Mouse (Mus musculus) testis, postnatal 10 days (tissue): ENCODE measurements around the gene Ucp3.

Experiments used
- DNase-seq: peaks from one replicate; pipeline ENCODE4 v3.0.0; 2021; ENCODE audit warnings: low spot score

Gene Ucp3

GRCm38 (mm10) chr7:100472777-100473176 is at the start of gene Ucp3:
Gene Ucp3, plus strand, starts transcription at chr7:100472990.
- no peak for DNase-seq

DNA sequence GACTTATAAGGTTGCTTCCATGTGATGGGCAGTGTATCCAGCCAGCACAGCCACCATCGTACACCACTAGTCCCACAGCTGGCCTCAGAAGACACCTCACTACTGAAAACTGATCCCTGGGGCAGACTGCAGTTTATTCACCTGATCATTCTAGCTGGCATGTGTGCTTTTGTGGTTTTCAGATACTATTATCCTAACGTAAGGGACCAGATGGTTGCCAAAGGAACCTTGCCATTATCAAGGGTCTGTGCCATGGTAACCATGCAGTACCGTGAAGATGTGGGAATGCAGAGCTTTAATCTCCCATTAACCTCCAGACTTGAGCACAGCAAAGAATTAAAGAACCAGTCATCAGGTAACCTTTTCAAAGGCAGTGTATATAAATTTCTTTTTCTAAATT is 47.0 kb upstream of the Ucp3 start:
- DNase-seq: no peak

DNA sequence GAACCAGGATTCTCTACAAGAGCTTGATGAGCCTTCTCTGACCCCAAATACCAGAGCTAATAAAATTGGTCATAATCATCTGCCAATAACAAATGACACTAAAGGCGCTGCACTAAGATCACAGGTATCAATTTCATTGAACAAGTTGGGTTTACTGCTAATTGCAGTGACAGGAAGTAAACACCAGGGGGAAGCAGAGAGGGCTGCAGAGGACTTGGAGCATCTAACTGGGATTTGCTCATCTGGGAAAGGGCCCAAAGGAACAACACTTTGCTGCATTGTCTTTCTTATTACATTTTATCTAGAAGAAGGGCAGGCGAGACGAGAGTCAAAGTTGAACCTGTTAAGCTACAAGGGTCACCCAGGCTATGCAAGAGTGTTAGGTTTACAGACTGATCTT is 43.7 kb upstream of the Ucp3 start:
- peak; percentile 70 for DNase-seq

GRCm38 (mm10) chr7:100429911-100430310 is 42.9 kb upstream of the Ucp3 start:
- DNase-seq: no peak

DNA sequence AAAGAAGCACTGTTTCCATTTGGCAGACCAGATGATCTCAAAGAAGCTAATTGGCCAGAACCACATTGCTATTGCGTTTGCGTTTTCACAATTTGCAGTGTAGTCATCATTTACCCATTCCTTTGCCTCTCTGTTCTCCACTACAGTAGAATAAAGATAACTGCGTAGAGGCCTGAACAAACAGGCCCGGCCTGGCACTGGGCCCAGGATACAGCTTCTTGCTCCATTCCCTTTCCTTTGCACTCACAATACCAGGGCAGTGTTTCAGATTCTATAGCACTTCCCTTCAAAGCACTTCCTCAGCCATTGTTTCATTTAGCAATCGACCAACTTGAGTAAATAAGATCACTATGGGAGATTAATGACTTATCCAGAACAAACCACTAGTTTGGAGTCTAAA is 41.7 kb upstream of the Ucp3 start:
- peak; percentile 61 for DNase-seq

DNA sequence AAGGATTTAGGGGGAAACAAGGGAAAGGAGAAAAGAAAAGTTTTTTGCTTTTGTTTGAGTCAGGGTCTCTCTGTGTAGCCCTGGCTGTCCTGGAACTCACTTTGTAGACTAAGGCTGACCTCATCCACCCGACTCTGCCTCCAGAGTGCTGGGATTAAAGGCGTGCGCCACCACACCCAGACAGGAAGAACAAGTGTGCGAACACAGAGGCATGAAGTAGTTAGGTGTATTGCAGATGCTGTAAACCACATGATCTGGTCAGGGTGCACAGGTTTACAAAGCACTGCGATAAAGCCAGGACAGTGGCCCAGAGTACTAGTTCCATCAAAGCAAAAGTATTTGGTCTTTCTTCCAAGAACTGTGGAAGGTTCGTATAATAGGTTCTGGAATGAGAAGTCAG is 39.5 kb upstream of the Ucp3 start:
- DNase-seq: no peak

DNA sequence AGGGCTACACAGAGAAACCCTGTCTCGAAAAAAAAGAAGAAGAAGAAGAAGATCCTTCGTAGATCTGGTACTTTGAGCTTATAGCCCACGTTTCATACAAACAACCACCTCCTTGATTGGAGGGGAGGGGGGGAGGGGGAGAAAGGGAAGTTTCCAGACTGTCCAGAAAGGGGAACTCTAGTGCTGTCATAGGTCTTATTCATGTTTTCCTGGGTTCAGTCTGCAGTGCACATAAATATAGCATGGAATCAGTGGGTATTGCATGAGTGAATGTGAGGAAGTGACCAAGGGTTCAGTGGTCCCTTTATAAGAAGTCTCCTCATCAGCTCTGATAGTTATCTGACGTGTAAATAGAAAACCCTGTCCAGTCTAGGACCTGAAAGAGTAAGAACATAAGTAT is 29.1 kb upstream of the Ucp3 start:
- no peak for DNase-seq

DNA sequence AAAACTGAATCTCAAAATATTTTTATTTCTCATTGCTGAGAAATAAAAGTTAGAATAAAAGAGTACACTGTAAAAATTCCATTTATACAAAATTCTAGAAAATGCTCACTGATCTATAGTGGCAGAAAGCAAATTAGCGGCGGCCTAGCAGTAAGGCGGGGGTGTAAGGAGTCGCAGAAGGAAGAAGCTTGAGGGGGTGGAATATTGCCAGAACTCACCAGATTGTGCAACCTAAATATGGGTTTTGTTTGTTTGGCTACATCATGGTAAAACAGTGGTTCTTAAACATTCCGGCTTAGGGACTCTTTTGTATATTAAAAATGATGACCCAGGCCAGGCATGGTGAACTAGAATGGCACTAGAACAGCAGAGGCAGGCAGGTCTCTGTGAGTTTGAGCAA is 26.5 kb upstream of the Ucp3 start:
- DNase-seq: no peak

GRCm38 (mm10) chr7:100448530-100448929 is 24.3 kb upstream of the Ucp3 start:
- no peak for DNase-seq

- DNase-seq: no peak
Measured at GRCm38 (mm10) chr7:100448985-100449384, 23.8 kb upstream of the Ucp3 start.

- DNase-seq: no peak
Measured at GRCm38 (mm10) chr7:100458153-100458552, 14.6 kb upstream of the Ucp3 start.

GRCm38 (mm10) chr7:100459862-100460261 is 12.9 kb upstream of the Ucp3 start:
- DNase-seq: no peak

DNA sequence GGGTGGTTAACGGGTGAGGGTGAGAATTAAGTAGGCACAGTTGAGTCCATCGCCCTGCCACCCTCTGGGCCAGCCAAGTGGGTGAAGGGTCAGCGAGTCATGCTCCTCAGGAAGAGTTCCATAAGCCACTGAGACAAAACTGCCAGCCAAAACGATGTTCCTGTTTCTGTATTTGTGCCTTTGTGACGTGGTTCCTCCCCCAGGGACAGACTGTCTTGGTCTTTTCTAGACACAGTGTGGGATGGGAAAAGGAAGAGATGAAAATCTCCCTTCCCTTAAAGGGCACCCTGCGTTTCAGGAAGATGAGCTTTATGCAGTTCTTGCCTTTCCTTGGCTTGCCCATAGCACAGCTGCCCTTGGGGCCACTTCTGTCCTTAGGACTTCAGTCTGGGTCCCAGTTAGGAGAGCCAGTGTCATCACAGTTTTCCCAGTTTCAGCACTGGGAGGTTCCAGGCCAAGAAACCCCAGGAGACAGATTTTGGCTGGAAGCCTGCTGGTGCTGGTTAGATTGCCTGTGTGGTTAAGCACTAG is 11.1 kb upstream of the Ucp3 start:
- no peak for DNase-seq

DNA sequence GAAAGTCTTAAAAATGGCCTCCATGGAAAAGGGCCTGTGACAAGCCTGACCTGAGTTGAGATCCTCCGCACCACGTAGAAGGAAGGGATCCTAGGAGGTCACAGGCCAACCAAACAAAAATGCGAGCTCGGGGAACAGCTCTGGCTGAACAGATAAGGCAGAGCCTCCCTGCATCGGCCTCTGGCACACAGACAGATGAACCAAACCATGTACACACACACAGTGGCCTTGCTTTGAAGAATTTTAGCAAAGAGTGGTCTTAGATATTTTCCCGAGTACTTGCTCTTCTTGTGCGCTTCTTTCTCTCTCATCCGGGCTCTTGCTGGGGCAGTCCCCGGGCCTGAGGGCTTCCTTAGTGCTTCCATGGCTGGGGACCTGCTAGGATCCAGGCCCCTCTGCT is 9.6 kb upstream of the Ucp3 start:
- no peak for DNase-seq

DNA sequence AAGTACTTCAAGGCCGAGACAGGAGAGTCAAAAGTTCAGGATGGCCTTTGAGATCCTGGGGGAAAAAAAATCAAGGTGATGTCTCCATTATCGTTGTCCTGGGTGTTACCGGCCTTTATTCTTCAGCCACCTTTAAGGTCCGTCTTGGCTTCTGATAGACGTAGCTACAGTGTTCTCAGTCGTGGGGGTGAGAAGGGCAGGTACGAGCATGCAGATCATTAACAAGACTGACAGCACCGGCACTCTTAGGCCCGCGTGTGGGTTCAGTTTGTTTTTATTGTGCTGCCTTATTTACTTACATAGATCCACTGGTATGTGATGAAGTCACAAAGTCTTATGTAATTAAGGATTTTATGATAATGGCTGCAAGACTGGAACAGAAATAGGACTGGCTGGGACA is 9.0 kb upstream of the Ucp3 start:
- DNase-seq: no peak

GRCm38 (mm10) chr7:100464248-100464647 is 8.5 kb upstream of the Ucp3 start:
- no peak for DNase-seq

DNA sequence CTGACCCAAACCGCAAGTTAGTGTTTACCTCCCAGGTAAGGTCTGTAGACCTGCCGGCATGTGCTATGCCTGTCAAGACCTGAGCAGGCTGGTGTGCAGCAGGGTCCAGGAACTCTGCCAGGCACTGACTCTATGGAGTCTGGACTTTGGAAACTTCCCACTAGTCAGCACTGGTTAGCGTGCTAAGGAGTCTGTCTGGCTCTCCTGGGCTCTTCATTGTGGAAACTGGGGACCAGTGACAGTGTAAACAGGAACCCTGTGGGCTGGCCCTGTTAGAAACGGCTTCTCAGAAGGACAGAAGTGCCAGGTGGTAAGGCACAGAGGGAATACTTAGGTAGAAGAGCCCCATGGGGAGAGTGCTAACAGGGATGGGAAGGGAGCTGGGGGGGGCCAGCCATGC is 7.5 kb upstream of the Ucp3 start:
- DNase-seq: no peak

GRCm38 (mm10) chr7:100465656-100466309 is 7.0 kb upstream of the Ucp3 start:
- peak; percentile 90 for DNase-seq

DNA sequence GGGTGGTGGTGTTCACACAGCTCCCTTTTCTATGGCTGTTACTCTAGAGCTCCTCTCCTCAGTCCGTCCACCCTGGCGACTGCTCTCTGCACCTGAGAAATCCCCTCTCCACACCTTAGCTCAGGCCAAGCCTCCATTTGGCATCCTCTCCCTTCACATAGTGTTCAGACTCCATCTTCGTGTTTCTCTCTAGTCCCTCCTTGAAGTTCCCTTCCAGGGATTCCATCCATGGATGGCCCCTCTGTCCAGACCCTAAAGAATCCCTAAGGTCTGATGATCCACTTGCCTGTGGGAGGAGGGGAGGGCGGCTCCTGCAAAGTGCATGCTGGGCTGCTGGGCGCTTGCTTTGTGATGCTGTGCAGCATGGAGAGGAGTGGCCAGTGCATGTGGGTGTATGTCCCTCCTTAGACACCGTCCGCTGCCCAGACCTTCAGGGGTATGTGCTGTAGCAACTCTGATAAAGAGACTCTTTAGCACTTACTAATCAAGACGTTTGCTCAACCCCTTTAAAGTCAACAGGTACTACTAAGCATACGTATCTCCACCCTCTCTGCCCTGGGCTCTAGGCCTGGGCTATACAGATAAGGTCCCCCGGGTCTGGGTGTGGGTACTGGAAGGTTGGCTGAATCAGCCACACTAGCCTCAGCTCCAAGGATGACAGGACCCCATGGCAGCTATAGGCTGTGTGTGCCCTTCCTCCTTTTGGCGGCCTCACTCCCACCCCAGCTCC is 5.8 kb upstream of the Ucp3 start:
- no peak for DNase-seq

GRCm38 (mm10) chr7:100468761-100469160 is 4.0 kb upstream of the Ucp3 start:
- no peak for DNase-seq

- no peak for DNase-seq
Measured at GRCm38 (mm10) chr7:100469502-100469901, 3.3 kb upstream of the Ucp3 start.

DNA sequence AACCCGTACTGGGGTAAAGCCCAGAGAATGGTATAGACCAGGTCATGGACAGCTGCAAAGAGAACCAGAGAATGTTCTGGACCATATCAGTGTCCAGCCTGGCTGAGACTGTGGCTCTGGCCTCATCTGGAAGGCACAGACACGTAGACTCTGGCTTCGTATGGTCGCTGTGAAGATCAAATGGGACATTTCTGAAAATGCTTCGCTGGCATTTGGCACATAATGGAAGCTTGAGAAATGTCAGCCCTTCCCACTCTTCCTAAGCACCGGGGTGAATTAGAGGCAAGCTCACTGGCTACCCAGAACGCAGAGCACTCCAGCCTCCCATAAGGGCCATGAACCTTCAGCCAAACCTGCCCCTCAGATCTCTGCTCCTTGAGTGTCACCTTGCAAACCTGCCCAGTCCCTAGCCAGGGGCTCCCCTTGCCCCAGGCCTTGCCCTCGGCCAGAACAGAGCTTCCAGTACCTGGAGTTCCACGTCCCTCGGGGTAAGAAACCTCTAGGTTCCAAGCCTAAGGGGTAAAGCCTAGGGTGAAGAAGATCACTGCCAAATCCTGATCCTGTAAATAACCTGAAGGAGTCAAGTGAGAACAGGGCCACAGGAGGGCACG is 1.9 kb upstream of the Ucp3 start:
- DNase-seq: no peak

DNA sequence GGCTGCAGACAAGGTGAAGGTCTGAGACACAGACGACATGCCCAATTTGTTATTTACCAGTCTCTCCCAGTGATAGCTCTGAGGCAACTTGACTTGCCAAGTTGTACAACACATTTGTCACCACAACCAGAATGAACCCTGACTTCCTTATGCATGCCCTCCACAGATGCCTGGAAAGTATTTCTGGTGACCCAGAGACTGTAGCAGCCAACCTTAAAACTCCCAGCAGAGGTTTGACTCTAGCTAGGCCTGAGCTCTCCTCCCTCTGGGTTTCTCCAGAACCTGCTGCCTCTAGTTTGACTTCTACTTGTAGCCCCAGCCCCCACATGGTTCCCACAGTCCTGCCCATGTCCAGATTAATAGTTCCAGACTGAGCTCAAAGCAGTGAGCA is 1.4 kb upstream of the Ucp3 start:
- DNase-seq: no peak
